Mouse (Mus musculus): Measurements from ENCODE around the gene Tnk2.

DNA sequence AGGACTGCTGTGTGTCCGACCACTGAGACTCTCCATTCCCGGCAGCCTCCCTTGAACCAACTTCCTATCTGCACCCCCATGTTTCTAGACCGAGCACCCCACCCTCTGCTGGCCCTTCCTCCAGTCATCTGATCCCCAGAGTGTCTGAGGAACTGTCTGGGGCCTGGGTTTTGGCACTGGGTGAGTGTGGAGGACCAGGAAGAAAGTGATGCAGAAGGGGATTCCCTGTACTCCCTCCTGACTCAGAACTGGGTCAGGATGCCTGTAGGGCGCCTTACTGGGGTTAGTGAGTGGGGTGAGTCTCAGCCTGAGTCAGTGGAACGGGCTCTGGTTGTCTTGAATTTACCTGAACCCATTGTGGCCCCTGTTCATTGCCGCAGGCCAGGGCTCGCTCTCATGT lies 28.6 kb downstream of the Tnk2 start:
- TF ChIP-seq CTCF (IDR thresholded peaks at IDR 0.05; ENCODE audit: low read depth) (no peak), EP300 (IDR thresholded peaks at IDR 0.05; ENCODE audit: low read depth) (no peak)

All from liver, embryonic 14.5 days (tissue).